Mouse (Mus musculus): ENCODE data around the gene Scg2. TPM values are rescaled to one million over a fixed set of nuclear protein-coding genes. Genes with fewer than 3 reads are reported as not detected.

Scg2 gene
- total RNA-seq, 2 experiments from 2014 or later: not detected

Other genes with a start within 250 kb of the Scg2 start
- under 1 TPM; 0.16 to 0.36 TPM for gene Ap1s3, start 231.9 kb upstream of the Scg2 start, total RNA-seq (2021)

Data from heart, postnatal 36 days (tissue).